Mouse (Mus musculus) heart, postnatal 0 days (tissue): ENCODE measurements around the gene Fam124b. TPM values are rescaled to one million over a fixed set of nuclear protein-coding genes. Genes with fewer than 3 reads are reported as not detected.

Experiments used
- ATAC-seq: fragments of 200-750 bp; cut with Nextera tagmentation; 2 replicates; pipeline ENCODE4 v1.8.0; 2017; ENCODE audit warnings: low read depth, moderate number of reproducible peaks, moderate library complexity; ENCODE audit not compliant: insufficient read depth
- DNase-seq: peaks from one replicate; pipeline ENCODE4 v3.0.0-alpha.2; 2016; ENCODE audit warnings: low spot score
- H3K27ac ChIP-seq: fragments of 300-500 bp; sonication (generic); 2 replicates; pipeline ENCODE4 v1.5.1; 2014; ENCODE audit warnings: low read depth, mild to moderate bottlenecking
- H3K27me3 ChIP-seq: fragments of 300-500 bp; sonication (generic); 2 replicates; pipeline ENCODE4 v1.6.1; 2014; ENCODE audit warnings: low read length, mixed read lengths; ENCODE audit not compliant: control insufficient read depth, insufficient read depth
- H3K36me3 ChIP-seq: fragments of 300-500 bp; sonication (generic); replicated peaks from 2 replicates; pipeline ENCODE4 v1.6.1; 2014; ENCODE audit warnings: low read length, mixed read lengths; ENCODE audit not compliant: control insufficient read depth, insufficient read depth
- H3K4me1 ChIP-seq: fragments of 300-500 bp; sonication (generic); 2 replicates; pipeline ENCODE4 v1.6.1; 2014; ENCODE audit warnings: antibody characterized with exemption; ENCODE audit not compliant: control insufficient read depth, insufficient read depth
- H3K4me2 ChIP-seq: fragments of 300-500 bp; sonication (generic); 2 replicates; pipeline ENCODE4 v1.6.1; 2014; ENCODE audit warnings: low read depth, mild to moderate bottlenecking, low read length, moderate library complexity
- H3K4me3 ChIP-seq: fragments of 300-500 bp; sonication (generic); 2 replicates; pipeline ENCODE4 v1.5.1; 2014; ENCODE audit warnings: low read depth, low read length
- H3K9ac ChIP-seq: fragments of 300-500 bp; sonication (generic); replicated peaks from 2 replicates; pipeline ENCODE4 v1.6.1; 2014; ENCODE audit warnings: low read depth, low read length, mixed read lengths
- H3K9me3 ChIP-seq: fragments of 300-500 bp; sonication (generic); replicated peaks from 2 replicates; pipeline ENCODE4 v1.6.1; 2016; ENCODE audit warnings: low read length; ENCODE audit not compliant: control insufficient read depth
- CTCF ChIP-seq: IDR thresholded peaks from 2 replicates; pipeline ENCODE4 v1.5.1; 2016; ENCODE audit warnings: antibody characterized with exemption, control low read depth, low read depth
- EP300 ChIP-seq: IDR thresholded peaks from 2 replicates; pipeline ENCODE4 v1.6.1; 2016; ENCODE audit warnings: antibody characterized with exemption, low read depth
- WGBS: fragments of 180-500 bp; shearing (Covaris S2); extraction: QIAGEN DNeasy Blood & Tissue Kit; methylation state at CpG from one replicate; pipeline ENCODE4 v1.1.7; 2014; 5-methylcytosine and 5-hydroxymethylcytosine counted together
- polyA plus RNA-seq: library from polyadenylated mRNA; unstranded; fragments of >200 nt; fragmentation: Nextera tagmentation; extraction: Ambion mirVana; gene quantifications from 2 replicates; pipeline ENCODE4 v1.2.1, GENCODE M21; 2015
- total RNA-seq: library from RNA; depleted of rRNA; stranded (reverse); fragments of >200 nt; gene quantifications from 2 replicates; pipeline ENCODE4 v1.2.3, GENCODE M21; 2014; ENCODE audit warnings: low replicate concordance

Gene Fam124b
- total and polyA plus RNA-seq, 2 experiments from 2014 or later = 0.86 to 2.7 TPM

GRCm38 (mm10) chr1:80236126-80236525 lies 17.9 kb upstream of the Fam124b start:
- no peak for TF ChIP-seq EP300
- no peak for TF ChIP-seq CTCF
- 5% methylated on average over 1 of the region's 1 CpGs for WGBS

GRCm38 (mm10) chr1:80230612-80231011 lies 12.3 kb upstream of the Fam124b start:
- Histone ChIP-seq H3K9ac (no peak overlapping the region), H3K27ac (no peak overlapping the region), H3K27me3 (no peaks in the 10 kb centered on the region), H3K4me2 (no peak overlapping the region), H3K4me3 (no peak overlapping the region), H3K4me1 (peaks cover 6% of the 10 kb centered on the region; the same call in 1 of the 2 replicates), H3K36me3 (no peaks in the 10 kb centered on the region), H3K9me3 (no peaks in the 10 kb centered on the region)
- WGBS = 52% methylated on average over 1 of the region's 1 CpGs
- DNase-seq (no peak), ATAC-seq (no peak)
- peak; percentile 19; the same call in 1 of the 2 replicates for TF ChIP-seq CTCF
- TF ChIP-seq EP300 = no peak

More at GRCm38 (mm10) chr1:80236126-80236525, 17.9 kb upstream of the Fam124b start:
- Histone ChIP-seq H3K27me3 (no peaks in the 10 kb centered on the region), H3K36me3 (no peaks in the 10 kb centered on the region), H3K4me2 (no peak overlapping the region), H3K9ac (no peak overlapping the region), H3K4me3 (no peak overlapping the region), H3K27ac (no peak overlapping the region), H3K4me1 (no peaks in the 10 kb centered on the region), H3K9me3 (no peaks in the 10 kb centered on the region)
- ATAC-seq = no peak
- DNase-seq = no peak

- no peak overlapping the region for H3K4me2 ChIP-seq
- DNase-seq (no peak), ATAC-seq (no peak)
- TF ChIP-seq CTCF = no peak
- TF ChIP-seq EP300 = no peak
- H3K9ac ChIP-seq = no peak overlapping the region
- no peak overlapping the region for H3K4me3 ChIP-seq
- WGBS = 23% methylated on average over 3 of the region's 3 CpGs
- peak overlapping the region; percentile 30 for H3K27ac ChIP-seq
- H3K27me3 ChIP-seq = no peaks in the 10 kb centered on the region
- peaks cover 11% of the 10 kb centered on the region for H3K4me1 ChIP-seq
- H3K36me3 ChIP-seq = no peaks in the 10 kb centered on the region
- H3K9me3 ChIP-seq = no peaks in the 10 kb centered on the region
These were observed 6.7 kb upstream of the Fam124b start for GRCm38 (mm10) chr1:80224839-80225412.

GRCm38 (mm10) chr1:80221151-80221550 lies 2.9 kb upstream of the Fam124b start:
- ATAC-seq (no peak), DNase-seq (no peak)
- Histone ChIP-seq H3K9ac (no peak overlapping the region), H3K36me3 (no peaks in the 10 kb centered on the region), H3K4me1 (peaks cover 8% of the 10 kb centered on the region), H3K27me3 (no peaks in the 10 kb centered on the region), H3K4me2 (no peak overlapping the region), H3K9me3 (no peaks in the 10 kb centered on the region), H3K27ac (no peak overlapping the region), H3K4me3 (no peak overlapping the region)
- WGBS = 43% methylated on average over 4 of the region's 4 CpGs
- TF ChIP-seq CTCF = no peak

- DNase-seq (no peak), ATAC-seq (peak; percentile 62)
- 61% methylated on average over 9 of the region's 9 CpGs for WGBS
- Histone ChIP-seq H3K27me3 (no peaks in the 10 kb centered on the region), H3K4me3 (peak overlapping the region; percentile 40), H3K9ac (no peak overlapping the region), H3K4me1 (no peaks in the 10 kb centered on the region), H3K36me3 (no peaks in the 10 kb centered on the region), H3K4me2 (peak overlapping the region; percentile 48; the same call in 1 of the 2 replicates), H3K9me3 (no peaks in the 10 kb centered on the region), H3K27ac (peak overlapping the region; percentile 82)
- TF ChIP-seq CTCF = no peak
- peak; percentile 55 for TF ChIP-seq EP300
These were observed 4.4 kb downstream of the Fam124b start for GRCm38 (mm10) chr1:80213826-80214225.

GRCm38 (mm10) chr1:80213146-80213545 lies 5.1 kb downstream of the Fam124b start:
- ATAC-seq (no peak), DNase-seq (no peak)
- Histone ChIP-seq H3K9ac (no peak overlapping the region), H3K4me1 (no peaks in the 10 kb centered on the region), H3K4me2 (peak overlapping the region; percentile 48), H3K4me3 (peak overlapping the region; percentile 40), H3K36me3 (no peaks in the 10 kb centered on the region), H3K27me3 (no peaks in the 10 kb centered on the region), H3K27ac (peak overlapping the region; percentile 82), H3K9me3 (no peaks in the 10 kb centered on the region)
- WGBS = 69% methylated on average over 10 of the region's 10 CpGs
- no peak for TF ChIP-seq CTCF
- TF ChIP-seq EP300 = no peak
